Mouse (Mus musculus): Measurements from ENCODE around the gene Ppp3ca. TPM values are rescaled to one million over a fixed set of nuclear protein-coding genes. Genes with fewer than 3 reads are reported as not detected.

Ppp3ca gene
- polyA plus RNA-seq, 1 experiment = 23.0 TPM

DNA sequence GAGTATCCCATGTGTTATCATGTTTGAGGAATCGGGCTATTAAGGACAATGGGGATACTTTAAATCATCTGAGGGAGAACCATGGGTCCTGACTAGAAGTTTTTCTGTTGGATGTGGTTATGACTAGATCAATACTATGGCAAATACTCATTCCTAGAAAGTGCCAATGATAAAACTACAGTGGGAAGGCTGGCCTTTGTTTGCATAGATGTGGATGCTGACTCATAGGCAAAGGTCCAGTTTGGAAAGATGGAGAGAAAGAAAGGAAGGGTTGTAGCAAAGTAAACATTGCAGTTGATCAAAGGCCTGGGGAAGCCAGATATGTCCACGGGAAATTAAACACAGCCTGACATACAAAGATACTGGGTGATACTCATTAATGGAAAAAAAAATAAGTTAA is 142.9 kb downstream of the Ppp3ca start:
- H3K4me1 ChIP-seq (ENCODE audit: control insufficient read depth, insufficient read depth, insufficient read length) = no peaks in the 10 kb centered on the region
- no peak for DNase-seq (ENCODE audit: low read depth in 1 of 2, low spot score in 2 of 2)
- no peak overlapping the region for H3K4me3 ChIP-seq (ENCODE audit: extremely low read depth, insufficient read depth, insufficient read length)
- WGBS = 85% methylated on average over 2 of the region's 2 CpGs
- no peak for TF ChIP-seq POLR2A (IDR thresholded peaks at IDR 0.05; ENCODE audit: low read depth, low read length)
- no peak for TF ChIP-seq CTCF (IDR thresholded peaks at IDR 0.05; ENCODE audit: extremely low read depth, insufficient read depth, insufficient read length, insufficient replicate concordance)
- H3K36me3 ChIP-seq (ENCODE audit: control insufficient read depth, insufficient read depth, low read length) = no peaks in the 10 kb centered on the region
- no peak overlapping the region for H3K27ac ChIP-seq (ENCODE audit: insufficient read depth, low read length)
- no peaks in the 10 kb centered on the region for H3K27me3 ChIP-seq (ENCODE audit: control insufficient read depth, insufficient read depth, low read length)

DNA sequence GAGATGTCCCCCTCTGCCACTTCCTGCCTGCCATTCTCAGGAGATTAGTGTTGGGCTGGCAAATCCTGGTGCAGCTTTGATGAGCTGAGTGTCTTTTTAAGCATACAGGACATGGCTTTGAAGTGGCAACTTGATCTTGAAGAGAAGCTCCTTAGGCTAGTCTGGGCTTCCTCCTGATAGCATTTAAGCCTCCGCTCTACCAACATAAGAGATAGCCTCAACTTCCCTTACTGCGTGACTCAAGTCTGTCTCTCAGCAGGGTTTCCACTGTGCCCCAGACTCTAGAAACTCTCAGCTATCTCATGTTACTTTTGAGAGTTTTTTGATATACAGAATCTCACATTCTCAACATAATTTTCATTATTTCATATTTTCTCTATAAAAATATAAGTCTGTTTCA is 144.0 kb downstream of the Ppp3ca start:
- no peaks in the 10 kb centered on the region for H3K4me1 ChIP-seq (ENCODE audit: control insufficient read depth, insufficient read depth, insufficient read length)
- H3K27me3 ChIP-seq (ENCODE audit: control insufficient read depth, insufficient read depth, low read length) = no peaks in the 10 kb centered on the region
- no peak overlapping the region for H3K27ac ChIP-seq (ENCODE audit: insufficient read depth, low read length)
- no peaks in the 10 kb centered on the region for H3K36me3 ChIP-seq (ENCODE audit: control insufficient read depth, insufficient read depth, low read length)
- TF ChIP-seq POLR2A (IDR thresholded peaks at IDR 0.05; ENCODE audit: low read depth, low read length) (no peak), CTCF (IDR thresholded peaks at IDR 0.05; ENCODE audit: extremely low read depth, insufficient read depth, insufficient read length, insufficient replicate concordance) (no peak)
- no peak for DNase-seq (ENCODE audit: low read depth in 1 of 2, low spot score in 2 of 2)
- WGBS = 97% methylated on average over 2 of the region's 2 CpGs
- no peak overlapping the region for H3K4me3 ChIP-seq (ENCODE audit: extremely low read depth, insufficient read depth, insufficient read length)

DNA sequence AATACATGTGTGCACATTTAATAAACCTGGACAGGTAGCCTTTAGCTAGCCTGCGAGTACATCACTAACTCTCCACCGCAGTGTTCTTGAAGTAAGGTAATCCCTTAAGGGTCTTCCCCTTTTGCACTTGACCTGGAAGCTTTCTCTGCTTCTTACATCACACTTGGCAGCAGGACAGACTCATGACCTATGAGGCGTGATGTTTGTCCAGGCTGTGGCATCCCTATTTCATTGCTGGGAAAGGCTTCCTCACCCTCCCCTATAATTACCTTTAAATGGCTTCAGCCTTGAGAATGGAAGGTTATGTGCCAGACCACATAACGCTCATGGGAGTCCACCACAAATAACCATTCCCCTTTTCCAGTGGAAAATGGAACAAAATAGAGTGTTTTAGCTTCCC is 145.0 kb downstream of the Ppp3ca start:
- no peak for TF ChIP-seq CTCF (IDR thresholded peaks at IDR 0.05; ENCODE audit: extremely low read depth, insufficient read depth, insufficient read length, insufficient replicate concordance)
- no peak for TF ChIP-seq POLR2A (IDR thresholded peaks at IDR 0.05; ENCODE audit: low read depth, low read length)
- no peak for DNase-seq (ENCODE audit: low read depth in 1 of 2, low spot score in 2 of 2)

DNA sequence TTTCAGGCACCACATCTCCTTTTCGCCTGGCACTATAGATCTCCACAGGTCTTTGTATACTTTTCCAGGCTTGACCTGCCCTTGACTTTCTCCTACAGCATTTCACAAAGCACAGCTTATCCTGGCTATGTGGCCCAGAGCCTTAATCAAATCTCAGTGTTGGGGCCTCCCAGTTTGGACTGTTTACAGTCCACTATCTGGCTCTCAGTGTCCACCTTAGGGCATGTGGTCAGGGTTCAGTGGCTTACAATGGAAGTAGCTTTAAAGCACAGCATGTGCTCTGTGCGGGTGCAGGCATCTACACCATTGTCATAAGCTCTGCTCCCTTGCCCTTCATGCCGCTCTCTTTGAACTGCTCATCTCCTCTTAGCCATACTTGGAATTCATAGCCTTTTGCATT is 146.4 kb downstream of the Ppp3ca start:
- H3K27ac ChIP-seq (ENCODE audit: insufficient read depth, low read length) = no peak overlapping the region

More for the DNA sequence above, 145.0 kb downstream of the Ppp3ca start:
- no peaks in the 10 kb centered on the region for H3K4me1 ChIP-seq (ENCODE audit: control insufficient read depth, insufficient read depth, insufficient read length)
- no peak overlapping the region for H3K4me3 ChIP-seq (ENCODE audit: extremely low read depth, insufficient read depth, insufficient read length)
- 91% methylated on average over 4 of the region's 4 CpGs for WGBS
- no peak overlapping the region for H3K27ac ChIP-seq (ENCODE audit: insufficient read depth, low read length)
- H3K27me3 ChIP-seq (ENCODE audit: control insufficient read depth, insufficient read depth, low read length) = no peaks in the 10 kb centered on the region
- H3K36me3 ChIP-seq (ENCODE audit: control insufficient read depth, insufficient read depth, low read length) = no peaks in the 10 kb centered on the region

DNA sequence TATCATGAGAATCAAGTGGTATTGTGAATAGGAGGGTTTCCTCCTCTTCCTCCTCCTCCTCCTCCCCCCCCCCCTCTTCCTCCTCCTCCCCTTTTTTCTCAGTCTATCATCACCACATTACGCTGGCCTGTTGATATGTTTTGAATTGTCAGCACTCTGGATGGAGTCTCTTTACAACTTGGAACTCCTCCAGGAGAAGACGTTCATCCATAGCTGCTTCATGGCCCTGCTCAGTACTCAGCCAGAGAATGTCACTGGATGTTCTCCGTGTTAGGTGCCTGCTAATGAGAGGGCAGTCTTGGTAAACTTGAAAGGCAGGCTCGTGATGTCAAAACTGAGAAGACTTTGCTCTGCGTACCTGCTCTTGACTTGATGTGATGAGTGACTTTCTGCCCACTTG is 149.1 kb downstream of the Ppp3ca start:
- TF ChIP-seq CTCF (IDR thresholded peaks at IDR 0.05; ENCODE audit: extremely low read depth, insufficient read depth, insufficient read length, insufficient replicate concordance) = no peak
- TF ChIP-seq POLR2A (IDR thresholded peaks at IDR 0.05; ENCODE audit: low read depth, low read length) = no peak
- no peaks in the 10 kb centered on the region for H3K36me3 ChIP-seq (ENCODE audit: control insufficient read depth, insufficient read depth, low read length)
- H3K4me1 ChIP-seq (ENCODE audit: control insufficient read depth, insufficient read depth, insufficient read length) = no peaks in the 10 kb centered on the region
- no peak for DNase-seq (ENCODE audit: low read depth in 1 of 2, low spot score in 2 of 2)
- no peak overlapping the region for H3K4me3 ChIP-seq (ENCODE audit: extremely low read depth, insufficient read depth, insufficient read length)
- 91% methylated on average over 5 of the region's 5 CpGs for WGBS
- no peak overlapping the region for H3K27ac ChIP-seq (ENCODE audit: insufficient read depth, low read length)
- no peaks in the 10 kb centered on the region for H3K27me3 ChIP-seq (ENCODE audit: control insufficient read depth, insufficient read depth, low read length)

More for the DNA sequence above, 146.4 kb downstream of the Ppp3ca start:
- no peak for TF ChIP-seq POLR2A (IDR thresholded peaks at IDR 0.05; ENCODE audit: low read depth, low read length)
- Histone ChIP-seq H3K27me3 (ENCODE audit: control insufficient read depth, insufficient read depth, low read length) (no peaks in the 10 kb centered on the region), H3K36me3 (ENCODE audit: control insufficient read depth, insufficient read depth, low read length) (no peaks in the 10 kb centered on the region), H3K4me3 (ENCODE audit: extremely low read depth, insufficient read depth, insufficient read length) (no peak overlapping the region), H3K4me1 (ENCODE audit: control insufficient read depth, insufficient read depth, insufficient read length) (no peaks in the 10 kb centered on the region)
- WGBS = 95% methylated on average over 3 of the region's 3 CpGs
- DNase-seq (ENCODE audit: low read depth in 1 of 2, low spot score in 2 of 2) = no peak

DNA sequence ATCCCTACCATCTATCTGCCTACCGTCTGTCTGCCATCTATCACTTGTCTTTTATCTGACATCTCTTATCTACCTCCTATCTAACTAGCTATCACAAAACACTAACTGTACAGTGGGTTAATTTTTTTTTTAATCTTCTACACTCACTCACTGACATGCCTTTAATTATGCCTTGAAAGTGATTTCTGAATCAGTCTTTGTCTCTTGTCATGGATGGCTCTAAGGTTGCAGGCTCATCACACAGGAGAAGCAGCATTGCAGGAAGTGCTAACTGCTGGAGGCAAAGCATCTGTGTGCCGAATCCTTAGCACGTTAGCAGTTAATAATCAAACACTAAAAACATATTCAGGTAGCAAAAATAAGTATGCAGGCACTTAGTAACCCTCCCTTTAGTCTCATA is 151.1 kb downstream of the Ppp3ca start:
- H3K4me3 ChIP-seq (ENCODE audit: extremely low read depth, insufficient read depth, insufficient read length) = no peak overlapping the region
- DNase-seq (ENCODE audit: low read depth in 1 of 2, low spot score in 2 of 2) = no peak
- H3K36me3 ChIP-seq (ENCODE audit: control insufficient read depth, insufficient read depth, low read length) = no peaks in the 10 kb centered on the region
- H3K27me3 ChIP-seq (ENCODE audit: control insufficient read depth, insufficient read depth, low read length) = no peaks in the 10 kb centered on the region
- no peaks in the 10 kb centered on the region for H3K4me1 ChIP-seq (ENCODE audit: control insufficient read depth, insufficient read depth, insufficient read length)
- 83% methylated on average over 3 of the region's 3 CpGs for WGBS
- no peak overlapping the region for H3K27ac ChIP-seq (ENCODE audit: insufficient read depth, low read length)
- TF ChIP-seq POLR2A (IDR thresholded peaks at IDR 0.05; ENCODE audit: low read depth, low read length) (no peak), CTCF (IDR thresholded peaks at IDR 0.05; ENCODE audit: extremely low read depth, insufficient read depth, insufficient read length, insufficient replicate concordance) (no peak)

DNA sequence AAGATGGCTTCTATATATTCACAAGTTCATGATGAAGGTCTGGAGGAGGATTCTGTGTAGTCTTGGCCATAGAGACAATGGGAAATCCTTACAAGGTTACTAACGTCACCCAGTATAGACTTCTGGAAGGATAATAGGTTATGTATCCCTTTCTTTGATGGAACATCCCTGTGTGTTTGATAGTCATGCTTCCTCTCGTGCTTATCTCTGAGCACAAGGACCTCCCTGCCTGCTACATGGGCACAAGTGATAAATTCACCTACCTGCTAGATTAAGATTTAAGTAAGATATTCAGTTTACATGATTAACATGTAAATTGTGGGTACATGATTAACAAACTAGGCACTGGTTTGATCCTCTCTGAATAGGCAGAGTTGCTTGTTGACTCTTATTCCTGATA is 152.1 kb downstream of the Ppp3ca start:
- H3K4me3 ChIP-seq (ENCODE audit: extremely low read depth, insufficient read depth, insufficient read length) = no peak overlapping the region
- H3K27me3 ChIP-seq (ENCODE audit: control insufficient read depth, insufficient read depth, low read length) = no peaks in the 10 kb centered on the region
- no peaks in the 10 kb centered on the region for H3K4me1 ChIP-seq (ENCODE audit: control insufficient read depth, insufficient read depth, insufficient read length)
- DNase-seq (ENCODE audit: low read depth in 1 of 2, low spot score in 2 of 2) = no peak
- 0 out of 2 replicates have a peak, but pooled peaks cover under 1% of the 10 kb centered on the region for H3K36me3 ChIP-seq (ENCODE audit: control insufficient read depth, insufficient read depth, low read length)
- 88% methylated on average over 2 of the region's 2 CpGs for WGBS
- no peak overlapping the region for H3K27ac ChIP-seq (ENCODE audit: insufficient read depth, low read length)
- no peak for TF ChIP-seq POLR2A (IDR thresholded peaks at IDR 0.05; ENCODE audit: low read depth, low read length)
- no peak for TF ChIP-seq CTCF (IDR thresholded peaks at IDR 0.05; ENCODE audit: extremely low read depth, insufficient read depth, insufficient read length, insufficient replicate concordance)
